Mouse (Mus musculus) thymus, adult 2 months (tissue): Measurements from ENCODE around the gene Ss18l1.

Source experiments
- CTCF ChIP-seq: fragments of 200-500 bp; IDR thresholded peaks from 2 replicates; pipeline ENCODE4 v1.5.1; 2012; ENCODE audit warnings: mild to moderate bottlenecking, control low read depth, low read length, moderate library complexity, borderline replicate concordance; ENCODE audit not compliant: control insufficient read depth, poor library complexity, insufficient read depth; ENCODE audit errors: extremely low read depth
- POLR2A ChIP-seq: fragments of 200-500 bp; IDR thresholded peaks from 2 replicates; pipeline ENCODE4 v1.6.1; 2012; ENCODE audit warnings: mild to moderate bottlenecking, low read length, control low read depth, moderate library complexity; ENCODE audit not compliant: control insufficient read depth, poor library complexity, insufficient read depth; ENCODE audit errors: extremely low read depth

DNA sequence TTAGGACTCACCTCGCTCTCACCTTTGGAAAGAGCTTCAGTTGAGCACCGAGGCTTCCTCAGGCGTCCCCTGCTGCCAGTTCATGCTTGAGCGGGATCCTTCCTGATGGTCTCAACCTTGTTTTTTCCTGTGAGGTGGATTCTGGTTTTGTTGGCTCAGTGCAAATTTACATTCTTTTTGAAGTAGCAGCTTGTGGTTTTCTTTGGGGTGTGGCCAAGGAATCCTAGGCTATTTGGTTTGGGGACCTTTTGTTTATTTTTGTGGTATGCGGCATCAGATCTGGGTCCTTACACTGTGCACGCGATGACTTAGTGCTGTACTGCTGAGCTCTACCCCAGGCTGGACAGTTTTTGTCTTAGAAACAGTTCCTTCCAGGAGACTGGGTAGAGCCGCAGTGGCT, 38.4 kb downstream of the Ss18l1 start:
- no peak for TF ChIP-seq POLR2A
- TF ChIP-seq CTCF, result no peak
